Mouse (Mus musculus): ENCODE results near the gene Slc4a4. TPM values are rescaled to one million over a fixed set of nuclear protein-coding genes. Genes with fewer than 3 reads are reported as not detected.

Gene Slc4a4
- polyA plus RNA-seq, 1 experiment from 2014 or later: 12.2 TPM

- no peak for ATAC-seq (ENCODE audit: low FRiP score)
- no peak overlapping the region for H3K4me2 ChIP-seq
- no peaks in the 10 kb centered on the region for H3K36me3 ChIP-seq
- no peak overlapping the region for H3K9ac ChIP-seq (replicated peaks)
- no peak overlapping the region for H3K27ac ChIP-seq (replicated peaks)
- no peaks in the 10 kb centered on the region for H3K27me3 ChIP-seq (replicated peaks)
- no peak overlapping the region for H3K4me3 ChIP-seq (replicated peaks)
- H3K4me1 ChIP-seq: peaks cover 5% of the 10 kb centered on the region
- WGBS: 76% methylated on average over 6 of the region's 6 CpGs
- no peaks in the 10 kb centered on the region for H3K9me3 ChIP-seq (replicated peaks)
Measured at GRCm38 (mm10) chr5:88964685-88965290, 78.2 kb downstream of the Slc4a4 start.

- ATAC-seq (ENCODE audit: low FRiP score): no peak
- Histone ChIP-seq H3K4me2 (no peak overlapping the region), H3K27me3 (replicated peaks) (no peaks in the 10 kb centered on the region), H3K27ac (replicated peaks) (no peak overlapping the region), H3K4me1 (no peaks in the 10 kb centered on the region), H3K36me3 (no peaks in the 10 kb centered on the region), H3K9me3 (replicated peaks) (no peaks in the 10 kb centered on the region), H3K4me3 (replicated peaks) (no peak overlapping the region), H3K9ac (replicated peaks) (no peak overlapping the region)
- WGBS: 93% methylated on average over 4 of the region's 4 CpGs
Measured at GRCm38 (mm10) chr5:88966507-88966906, 79.9 kb downstream of the Slc4a4 start.

- Histone ChIP-seq H3K36me3 (no peaks in the 10 kb centered on the region), H3K4me1 (no peaks in the 10 kb centered on the region), H3K27ac (replicated peaks) (no peak overlapping the region), H3K4me2 (no peak overlapping the region), H3K27me3 (replicated peaks) (no peaks in the 10 kb centered on the region), H3K9ac (replicated peaks) (no peak overlapping the region), H3K4me3 (replicated peaks) (no peak overlapping the region), H3K9me3 (replicated peaks) (no peaks in the 10 kb centered on the region)
- ATAC-seq (ENCODE audit: low FRiP score): no peak
- WGBS: 32% methylated on average over 11 of the region's 11 CpGs
Measured at GRCm38 (mm10) chr5:88968923-88969639, 82.5 kb downstream of the Slc4a4 start.

- H3K36me3 ChIP-seq: no peaks in the 10 kb centered on the region
- H3K9me3 ChIP-seq (replicated peaks): no peaks in the 10 kb centered on the region
- H3K27ac ChIP-seq (replicated peaks): no peak overlapping the region
- H3K4me2 ChIP-seq: no peak overlapping the region
- no peak overlapping the region for H3K4me3 ChIP-seq (replicated peaks)
- no peaks in the 10 kb centered on the region for H3K27me3 ChIP-seq (replicated peaks)
- H3K4me1 ChIP-seq: no peaks in the 10 kb centered on the region
- ATAC-seq (ENCODE audit: low FRiP score): no peak
- no peak overlapping the region for H3K9ac ChIP-seq (replicated peaks)
Measured at GRCm38 (mm10) chr5:88971554-88971953, 84.9 kb downstream of the Slc4a4 start.

- Histone ChIP-seq H3K9ac (replicated peaks) (no peak overlapping the region), H3K27ac (replicated peaks) (no peak overlapping the region), H3K4me3 (replicated peaks) (no peak overlapping the region), H3K4me2 (no peak overlapping the region), H3K4me1 (no peaks in the 10 kb centered on the region), H3K36me3 (no peaks in the 10 kb centered on the region), H3K27me3 (replicated peaks) (no peaks in the 10 kb centered on the region), H3K9me3 (replicated peaks) (no peaks in the 10 kb centered on the region)
- ATAC-seq (ENCODE audit: low FRiP score): no peak
- 67% methylated on average over 7 of the region's 7 CpGs for WGBS
Measured at GRCm38 (mm10) chr5:88972277-88972676, 85.7 kb downstream of the Slc4a4 start.

GRCm38 (mm10) chr5:88973130-88973529 lies 86.5 kb downstream of the Slc4a4 start:
- WGBS: 95% methylated on average over 1 of the region's 1 CpGs
- ATAC-seq (ENCODE audit: low FRiP score): no peak
- no peak overlapping the region for H3K4me3 ChIP-seq (replicated peaks)

GRCm38 (mm10) chr5:88975694-88976093 lies 89.1 kb downstream of the Slc4a4 start:
- Histone ChIP-seq H3K9ac (replicated peaks) (no peak overlapping the region), H3K27ac (replicated peaks) (no peak overlapping the region), H3K4me1 (no peaks in the 10 kb centered on the region), H3K4me2 (no peak overlapping the region), H3K4me3 (replicated peaks) (no peak overlapping the region), H3K9me3 (replicated peaks) (no peaks in the 10 kb centered on the region), H3K27me3 (replicated peaks) (no peaks in the 10 kb centered on the region), H3K36me3 (no peaks in the 10 kb centered on the region)
- peak; percentile 63; the same call in 1 of the 2 replicates for ATAC-seq (ENCODE audit: low FRiP score)

More at GRCm38 (mm10) chr5:88973130-88973529, 86.5 kb downstream of the Slc4a4 start:
- no peaks in the 10 kb centered on the region for H3K27me3 ChIP-seq (replicated peaks)
- H3K36me3 ChIP-seq: no peaks in the 10 kb centered on the region
- H3K4me1 ChIP-seq: no peaks in the 10 kb centered on the region
- no peaks in the 10 kb centered on the region for H3K9me3 ChIP-seq (replicated peaks)
- no peak overlapping the region for H3K9ac ChIP-seq (replicated peaks)
- no peak overlapping the region for H3K27ac ChIP-seq (replicated peaks)
- no peak overlapping the region for H3K4me2 ChIP-seq

GRCm38 (mm10) chr5:88976428-88976827 lies 89.8 kb downstream of the Slc4a4 start:
- peak overlapping the region; percentile 28; the same call in 1 of the 2 replicates for H3K27ac ChIP-seq (replicated peaks)
- peak; percentile 5; the same call in 1 of the 2 replicates for ATAC-seq (ENCODE audit: low FRiP score)
- no peak overlapping the region for H3K9ac ChIP-seq (replicated peaks)
- H3K9me3 ChIP-seq (replicated peaks): no peaks in the 10 kb centered on the region
- H3K4me2 ChIP-seq: no peak overlapping the region
- no peak overlapping the region for H3K4me3 ChIP-seq (replicated peaks)
- no peaks in the 10 kb centered on the region for H3K27me3 ChIP-seq (replicated peaks)
- H3K36me3 ChIP-seq: no peaks in the 10 kb centered on the region
- no peaks in the 10 kb centered on the region for H3K4me1 ChIP-seq
- 76% methylated on average over 3 of the region's 3 CpGs for WGBS

- Histone ChIP-seq H3K36me3 (no peaks in the 10 kb centered on the region), H3K4me1 (no peaks in the 10 kb centered on the region), H3K27ac (replicated peaks) (no peak overlapping the region), H3K9ac (replicated peaks) (no peak overlapping the region), H3K4me2 (no peak overlapping the region), H3K9me3 (replicated peaks) (no peaks in the 10 kb centered on the region), H3K27me3 (replicated peaks) (no peaks in the 10 kb centered on the region), H3K4me3 (replicated peaks) (no peak overlapping the region)
- 90% methylated on average over 4 of the region's 4 CpGs for WGBS
- ATAC-seq (ENCODE audit: low FRiP score): no peak
Measured at GRCm38 (mm10) chr5:88980740-88981139, 94.1 kb downstream of the Slc4a4 start.

- no peak overlapping the region for H3K4me3 ChIP-seq (replicated peaks)
- H3K9ac ChIP-seq (replicated peaks): no peak overlapping the region
- 43% methylated on average over 8 of the region's 8 CpGs for WGBS
- no peak for ATAC-seq (ENCODE audit: low FRiP score)
- no peaks in the 10 kb centered on the region for H3K9me3 ChIP-seq (replicated peaks)
- no peaks in the 10 kb centered on the region for H3K4me1 ChIP-seq
- no peak overlapping the region for H3K4me2 ChIP-seq
- no peaks in the 10 kb centered on the region for H3K27me3 ChIP-seq (replicated peaks)
- H3K27ac ChIP-seq (replicated peaks): no peak overlapping the region
- no peaks in the 10 kb centered on the region for H3K36me3 ChIP-seq
Measured at GRCm38 (mm10) chr5:88981243-88982014, 94.8 kb downstream of the Slc4a4 start.

- H3K9ac ChIP-seq (replicated peaks): no peak overlapping the region
- no peak for ATAC-seq (ENCODE audit: low FRiP score)
- no peak overlapping the region for H3K27ac ChIP-seq (replicated peaks)
- no peaks in the 10 kb centered on the region for H3K4me1 ChIP-seq
- H3K4me2 ChIP-seq: no peak overlapping the region
- no peaks in the 10 kb centered on the region for H3K9me3 ChIP-seq (replicated peaks)
- H3K27me3 ChIP-seq (replicated peaks): no peaks in the 10 kb centered on the region
- no peaks in the 10 kb centered on the region for H3K36me3 ChIP-seq
- 57% methylated on average over 3 of the region's 3 CpGs for WGBS
- no peak overlapping the region for H3K4me3 ChIP-seq (replicated peaks)
Measured at GRCm38 (mm10) chr5:88982040-88982736, 95.6 kb downstream of the Slc4a4 start.

All from neural tube, embryonic 15.5 days (tissue).